Mouse (Mus musculus) kidney, adult 8-10 months (tissue): Measurements from ENCODE around the gene Golga5.

ENCODE experiments used
- DNase-seq, 2 experiments: peaks; one replicate each; pipeline ENCODE4 v3.0.0; 2022

Golga5 gene

GRCm38 (mm10) chr12:102514751-102515150 is 45.8 kb downstream of the Golga5 start:
- no peak for DNase-seq

- no peak for DNase-seq
Observed at GRCm38 (mm10) chr12:102516151-102516550, 47.2 kb downstream of the Golga5 start.

GRCm38 (mm10) chr12:102517647-102518046 is 48.7 kb downstream of the Golga5 start:
- DNase-seq, result no peak

GRCm38 (mm10) chr12:102519929-102520720 is 51.2 kb downstream of the Golga5 start:
- no peak for DNase-seq

GRCm38 (mm10) chr12:102521777-102522319 is 52.9 kb downstream of the Golga5 start:
- peak; percentile 17 to 19 for DNase-seq

GRCm38 (mm10) chr12:102524216-102524615 is 55.3 kb downstream of the Golga5 start:
- no peak for DNase-seq

- peak; percentile 24 to 26 for DNase-seq
Observed at GRCm38 (mm10) chr12:102524760-102525159, 55.8 kb downstream of the Golga5 start.

GRCm38 (mm10) chr12:102527989-102528388 is 59.1 kb downstream of the Golga5 start:
- no peak for DNase-seq

GRCm38 (mm10) chr12:102535796-102536195 is 66.9 kb downstream of the Golga5 start:
- peak; percentile 51 to 70 for DNase-seq

- DNase-seq, result no peak
Observed at GRCm38 (mm10) chr12:102540278-102540677, 71.3 kb downstream of the Golga5 start.

- DNase-seq, result no peak
Observed at GRCm38 (mm10) chr12:102541168-102541567, 72.2 kb downstream of the Golga5 start.

GRCm38 (mm10) chr12:102545122-102545521 is 76.2 kb downstream of the Golga5 start:
- DNase-seq, result no peak
